Mouse (Mus musculus): ENCODE data around the gene Itgax. TPM values are rescaled to one million over a fixed set of nuclear protein-coding genes. Genes with fewer than 3 reads are reported as not detected.

Itgax gene
- polyA plus RNA-seq, 1 experiment from 2014 or later, result 1.7 TPM

- TF ChIP-seq CTCF (IDR thresholded peaks at IDR 0.05) (no peak), EP300 (IDR thresholded peaks at IDR 0.05) (no peak)
- Histone ChIP-seq H3K27me3 (replicated peaks; ENCODE audit: insufficient read depth, low read length) (no peaks in the 10 kb centered on the region), H3K4me3 (ENCODE audit: low read depth, low read length) (no peak overlapping the region), H3K27ac (ENCODE audit: low read length) (no peak overlapping the region), H3K36me3 (ENCODE audit: insufficient read depth, low read length) (no peaks in the 10 kb centered on the region), H3K9ac (replicated peaks; ENCODE audit: low read depth) (no peak overlapping the region), H3K4me1 (ENCODE audit: insufficient read depth, low read depth, low read length) (no peaks in the 10 kb centered on the region), H3K4me2 (replicated peaks; ENCODE audit: low read depth, low read length) (no peak overlapping the region), H3K9me3 (ENCODE audit: low read length) (no peaks in the 10 kb centered on the region)
- ATAC-seq (no peak), DNase-seq (ENCODE audit: low spot score) (no peak)
- 62% methylated on average over 7 of the region's 7 CpGs for WGBS
These were observed 50.8 kb downstream of the Itgax start for GRCm38 (mm10) chr7:128180126-128180525.

GRCm38 (mm10) chr7:128180546-128180945 lies 51.2 kb downstream of the Itgax start:
- no peaks in the 10 kb centered on the region for H3K27me3 ChIP-seq (replicated peaks; ENCODE audit: insufficient read depth, low read length)
- DNase-seq (ENCODE audit: low spot score) (no peak), ATAC-seq (no peak)
- no peak for TF ChIP-seq CTCF (IDR thresholded peaks at IDR 0.05)
- no peak for TF ChIP-seq EP300 (IDR thresholded peaks at IDR 0.05)
- no peaks in the 10 kb centered on the region for H3K9me3 ChIP-seq (ENCODE audit: low read length)
- WGBS, result 52% methylated on average over 6 of the region's 6 CpGs
- H3K36me3 ChIP-seq (ENCODE audit: insufficient read depth, low read length), result no peaks in the 10 kb centered on the region
- no peak overlapping the region for H3K9ac ChIP-seq (replicated peaks; ENCODE audit: low read depth)
- H3K4me3 ChIP-seq (ENCODE audit: low read depth, low read length), result no peak overlapping the region
- no peak overlapping the region for H3K27ac ChIP-seq (ENCODE audit: low read length)
- H3K4me1 ChIP-seq (ENCODE audit: insufficient read depth, low read depth, low read length), result no peaks in the 10 kb centered on the region
- H3K4me2 ChIP-seq (replicated peaks; ENCODE audit: low read depth, low read length), result no peak overlapping the region

- WGBS, result 84% methylated on average over 10 of the region's 10 CpGs
- H3K4me3 ChIP-seq (ENCODE audit: low read depth, low read length), result no peak overlapping the region
- DNase-seq (ENCODE audit: low spot score), result no peak
- TF ChIP-seq EP300 (IDR thresholded peaks at IDR 0.05) (no peak), CTCF (IDR thresholded peaks at IDR 0.05) (no peak)
- H3K36me3 ChIP-seq (ENCODE audit: insufficient read depth, low read length), result no peaks in the 10 kb centered on the region
- no peak for ATAC-seq
- no peak overlapping the region for H3K4me2 ChIP-seq (replicated peaks; ENCODE audit: low read depth, low read length)
- H3K9ac ChIP-seq (replicated peaks; ENCODE audit: low read depth), result no peak overlapping the region
- H3K27me3 ChIP-seq (replicated peaks; ENCODE audit: insufficient read depth, low read length), result no peaks in the 10 kb centered on the region
- no peak overlapping the region for H3K27ac ChIP-seq (ENCODE audit: low read length)
- H3K4me1 ChIP-seq (ENCODE audit: insufficient read depth, low read depth, low read length), result no peaks in the 10 kb centered on the region
- H3K9me3 ChIP-seq (ENCODE audit: low read length), result no peaks in the 10 kb centered on the region
These were observed 52.3 kb downstream of the Itgax start for GRCm38 (mm10) chr7:128181691-128182090.

Other genes with a start within 250 kb of the Itgax start
- 0.56 and 0.76 TPM in 2 replicates for gene Prss53, start 238.6 kb upstream of the Itgax start, polyA plus RNA-seq (2015; fragmentation: Nextera tagmentation; extraction: Ambion mirVana)
- gene Gm21974, start 234.1 kb upstream of the Itgax start, polyA plus RNA-seq (2015; fragmentation: Nextera tagmentation; extraction: Ambion mirVana), result not detected in 2 replicates
- gene Vkorc1, start 233.9 kb upstream of the Itgax start, polyA plus RNA-seq (2015; fragmentation: Nextera tagmentation; extraction: Ambion mirVana), result 134 TPM in 2 replicates
- 74.4 and 81.2 TPM in 2 replicates for gene Bckdk, start 225.5 kb upstream of the Itgax start, polyA plus RNA-seq (2015; fragmentation: Nextera tagmentation; extraction: Ambion mirVana)
- gene Kat8, start 217.0 kb upstream of the Itgax start, polyA plus RNA-seq (2015; fragmentation: Nextera tagmentation; extraction: Ambion mirVana), result 21.1 TPM in 2 replicates
- 141 and 152 TPM in 2 replicates for gene Prss8, start 199.4 kb upstream of the Itgax start, polyA plus RNA-seq (2015; fragmentation: Nextera tagmentation; extraction: Ambion mirVana)
- 9.2 and 10.0 TPM in 2 replicates for gene Prss36, start 182.8 kb upstream of the Itgax start, polyA plus RNA-seq (2015; fragmentation: Nextera tagmentation; extraction: Ambion mirVana)
- 139 and 147 TPM in 2 replicates for gene Fus, start 162.1 kb upstream of the Itgax start, polyA plus RNA-seq (2015; fragmentation: Nextera tagmentation; extraction: Ambion mirVana)
- gene Pycard, start 135.7 kb upstream of the Itgax start, polyA plus RNA-seq (2015; fragmentation: Nextera tagmentation; extraction: Ambion mirVana), result 33.7 and 35.3 TPM in 2 replicates
- gene Trim72, start 125.6 kb upstream of the Itgax start, polyA plus RNA-seq (2015; fragmentation: Nextera tagmentation; extraction: Ambion mirVana), result 0.14 and 0.19 TPM in 2 replicates
- 2.2 and 2.3 TPM in 2 replicates for gene Itgam, start 66.9 kb upstream of the Itgax start, polyA plus RNA-seq (2015; fragmentation: Nextera tagmentation; extraction: Ambion mirVana)
- gene Gm49368, start 66.9 kb upstream of the Itgax start, polyA plus RNA-seq (2015; fragmentation: Nextera tagmentation; extraction: Ambion mirVana), result 0.32 TPM in 1 of 2 replicates, not detected in the other
- 0.14 and 0.24 TPM in 2 replicates for gene Itgad, start 24.8 kb downstream of the Itgax start, polyA plus RNA-seq (2015; fragmentation: Nextera tagmentation; extraction: Ambion mirVana)
- 26.6 and 27.8 TPM in 2 replicates for gene Cox6a2, start 76.8 kb downstream of the Itgax start, polyA plus RNA-seq (2015; fragmentation: Nextera tagmentation; extraction: Ambion mirVana)
- 17.9 and 20.3 TPM in 2 replicates for gene Armc5, start 107.8 kb downstream of the Itgax start, polyA plus RNA-seq (2015; fragmentation: Nextera tagmentation; extraction: Ambion mirVana)
- gene 9130023H24Rik, start 108.5 kb downstream of the Itgax start, polyA plus RNA-seq (2015; fragmentation: Nextera tagmentation; extraction: Ambion mirVana), result 6.2 and 6.5 TPM in 2 replicates
- 157 and 160 TPM in 2 replicates for gene Tgfb1i1, start 117.3 kb downstream of the Itgax start, polyA plus RNA-seq (2015; fragmentation: Nextera tagmentation; extraction: Ambion mirVana)
- gene Slc5a2, start 136.1 kb downstream of the Itgax start, polyA plus RNA-seq (2015; fragmentation: Nextera tagmentation; extraction: Ambion mirVana), result 0.08 and 0.23 TPM in 2 replicates
- gene BC017158, start 168.6 kb downstream of the Itgax start, polyA plus RNA-seq (2015; fragmentation: Nextera tagmentation; extraction: Ambion mirVana), result 15.7 and 16.7 TPM in 2 replicates

All from lung, postnatal 0 days (tissue).